Mouse (Mus musculus) CH12.LX (cell line): ENCODE data around the gene Styx.

Experiments used
- CTCF ChIP-seq, 2 experiments: IDR thresholded peaks in 1 of 2; conservative IDR thresholded peaks in 1 of 2; 2 replicates each; pipeline ENCODE4 v1.5.1; 2011 to 2012; ENCODE audit warnings: low read depth in 2 of 2, low read length in 2 of 2, improper control_type of control experiment in 1 of 2, inconsistent platforms in 1 of 2, mild to moderate bottlenecking in 1 of 2, moderate library complexity in 1 of 2
- EP300 ChIP-seq: IDR thresholded peaks from 2 replicates; pipeline ENCODE4 v1.6.1; 2011; ENCODE audit warnings: low read length, improper control_type of control experiment
- MAX ChIP-seq: IDR thresholded peaks from 2 replicates; pipeline ENCODE4 v1.6.1; 2011; ENCODE audit warnings: low read length, improper control_type of control experiment
- MAZ ChIP-seq: IDR thresholded peaks from 2 replicates; pipeline ENCODE4 v1.6.1; 2012; ENCODE audit warnings: low read depth, mild to moderate bottlenecking, inconsistent platforms, low read length, improper control_type of control experiment, moderate library complexity
- POLR2A ChIP-seq: IDR thresholded peaks from 2 replicates; pipeline ENCODE4 v1.6.1; 2011; ENCODE audit warnings: low read depth, mild to moderate bottlenecking, improper control_type of control experiment, low read length
- POLR2AphosphoS2 ChIP-seq: IDR thresholded peaks from 2 replicates; pipeline ENCODE4 v1.6.1; 2011; ENCODE audit warnings: low read depth, low read length, improper control_type of control experiment
- TBP ChIP-seq: conservative IDR thresholded peaks from 2 replicates; pipeline ENCODE4 v1.6.1; 2011; ENCODE audit warnings: low read depth, low read length, improper control_type of control experiment
- TCF12 ChIP-seq: IDR thresholded peaks from 2 replicates; pipeline ENCODE4 v1.6.1; 2014; ENCODE audit warnings: low read depth, mild to moderate bottlenecking, inconsistent platforms, low read length, improper control_type of control experiment
- USF1 ChIP-seq: IDR thresholded peaks from 2 replicates; pipeline ENCODE4 v1.6.1; 2014; ENCODE audit warnings: low read depth, mild to moderate bottlenecking, inconsistent platforms, low read length, improper control_type of control experiment
- USF2 ChIP-seq: conservative IDR thresholded peaks from 2 replicates; pipeline ENCODE4 v1.6.1; 2011; ENCODE audit warnings: low read depth, low read length, improper control_type of control experiment
- ZKSCAN1 ChIP-seq: IDR thresholded peaks from 2 replicates; pipeline ENCODE4 v1.6.1; 2012; ENCODE audit warnings: low read depth, inconsistent platforms, low read length, improper control_type of control experiment, borderline replicate concordance

- no peak for TF ChIP-seq POLR2A
- TF ChIP-seq MAZ: no peak
- no peak for TF ChIP-seq CTCF (conservative IDR thresholded peaks at IDR 0.05 in 1 of 2, IDR thresholded peaks at IDR 0.05 in 1 of 2; ENCODE audit: low read depth in 2 of 2, low read length in 2 of 2)
- no peak for TF ChIP-seq MAX
- TF ChIP-seq USF1: no peak
- TF ChIP-seq USF2: no peak
- TF ChIP-seq TBP: no peak
- no peak for TF ChIP-seq ZKSCAN1
- TF ChIP-seq POLR2AphosphoS2: no peak
- TF ChIP-seq EP300: no peak
- no peak for TF ChIP-seq TCF12
Measured at GRCm38 (mm10) chr14:45418553-45418952, 67.7 kb downstream of the Styx start.
